Mouse (Mus musculus): ENCODE results near the gene Apol11a. TPM values are rescaled to one million over a fixed set of nuclear protein-coding genes. Genes with fewer than 3 reads are reported as not detected.

The Apol11a gene
- total RNA-seq (2023): 1 to 10 TPM; 2.4 to 3.0 TPM

GRCm38 (mm10) chr15:77507966-77508365, at the start of gene Apol11a:
Gene Apol11a (plus strand): TSS chr15:77508271.

GRCm38 (mm10) chr15:77476693-77477092, 31.4 kb upstream of the Apol11a start, which contains the start of gene Apol10a:
Gene Apol10a (plus strand): TSS chr15:77477047.

GRCm38 (mm10) chr15:77533216-77533615, 25.1 kb downstream of the Apol11a start, which contains the start of gene Apol7c:
Gene Apol7c (minus strand): TSS chr15:77533316.

GRCm38 (mm10) chr15:77561792-77562191, 53.7 kb downstream of the Apol11a start, which contains the start of gene 1700025B11Rik:
Gene 1700025B11Rik (minus strand): TSS chr15:77561892.

Other genes starting within 250 kb of the Apol11a start
- gene Rbfox2, start 201.3 kb upstream of the Apol11a start, total RNA-seq (2023): 1 to 10 TPM in 1 of 2 experiments, not detected in 1; 1.4 TPM
- not detected for gene Apol7a, start 109.2 kb upstream of the Apol11a start, total RNA-seq (2023)
- 1 to 10 TPM in 1 of 2 experiments, not detected in 1; 1.3 TPM for gene Apol9a, start 97.1 kb upstream of the Apol11a start, total RNA-seq (2023)
- 1 to 10 TPM; 2.4 to 3.2 TPM for gene Apol7b, start 60.8 kb upstream of the Apol11a start, total RNA-seq (2023)
- gene Apol10a, start 31.2 kb upstream of the Apol11a start, total RNA-seq (2023): not detected
- gene Apol7c, start 25.0 kb downstream of the Apol11a start, total RNA-seq (2023): 1 to 10 TPM in 1 of 2 experiments, under 1 TPM in 1; 0.96 to 1.4 TPM
- gene 1700025B11Rik, start 53.6 kb downstream of the Apol11a start, total RNA-seq (2023): not detected
- gene Apol10b, start 87.9 kb downstream of the Apol11a start, total RNA-seq (2023): 1 to 10 TPM; 1.6 to 3.2 TPM
- not detected for gene Gm36245, start 91.0 kb downstream of the Apol11a start, total RNA-seq (2023)
- gene Apol11b, start 135.0 kb downstream of the Apol11a start, total RNA-seq (2023): 10 to 100 TPM in 1 of 2 experiments, 1 to 10 TPM in 1; 7.8 to 10.7 TPM
- 10 to 100 TPM; 48.8 to 57.0 TPM for gene Apol7e, start 190.6 kb downstream of the Apol11a start, total RNA-seq (2023)
- 1 to 10 TPM in 1 of 2 experiments, not detected in 1; 1.9 TPM for gene Apol9b, start 220.8 kb downstream of the Apol11a start, total RNA-seq (2023)
- gene Apol8, start 248.7 kb downstream of the Apol11a start, total RNA-seq (2023): 10 to 100 TPM; 19.6 to 27.9 TPM

All from T-cell, adult 66 days (primary cell).